Mouse (Mus musculus) erythroid progenitor cell, adult 5-6 weeks (primary cell): Measurements from ENCODE around the gene Cwh43. TPM values are rescaled to one million over a fixed set of nuclear protein-coding genes. Genes with fewer than 3 reads are reported as not detected.

Experiments
- ATAC-seq: replicated peaks from 2 replicates; pipeline ENCODE4 v1.8.0; 2016; ENCODE audit warnings: moderate number of reproducible peaks, mild to moderate bottlenecking, moderate TSS enrichment, inconsistent platforms; ENCODE audit not compliant: poor library complexity, low FRiP score, severe bottlenecking
- total RNA-seq, 2 experiments: library from RNA; stranded (forward) in 1 of 2; stranded (reverse) in 1 of 2; fragments of 150-400 nt in 1 of 2; fragments of 186-747, 209-891 nt in 1 of 2; gene quantifications; 2 replicates each; pipeline versions ENCODE4 v1.2.3 to v1.2.4; 2015 to 2017; ENCODE audit warnings: low replicate concordance in 2 of 2

Cwh43 gene
- total RNA-seq, 2 experiments from 2014 or later = not detected

DNA sequence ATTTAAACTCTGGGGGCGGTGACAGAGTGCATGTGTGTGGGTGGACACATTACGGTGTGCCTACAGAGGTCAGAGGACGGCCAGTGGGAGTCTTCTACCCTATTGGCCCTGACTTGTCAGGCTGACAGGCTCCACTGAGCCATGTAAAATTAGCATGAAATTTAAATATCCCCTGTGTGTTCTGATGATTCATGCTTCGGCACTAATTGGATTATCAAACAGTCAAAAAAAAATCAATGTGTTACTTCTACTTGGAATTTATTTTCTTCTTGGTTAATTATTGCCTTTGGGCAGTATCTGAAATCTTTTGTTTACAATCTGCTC is 22.3 kb upstream of the Cwh43 start:
- no peak for ATAC-seq

DNA sequence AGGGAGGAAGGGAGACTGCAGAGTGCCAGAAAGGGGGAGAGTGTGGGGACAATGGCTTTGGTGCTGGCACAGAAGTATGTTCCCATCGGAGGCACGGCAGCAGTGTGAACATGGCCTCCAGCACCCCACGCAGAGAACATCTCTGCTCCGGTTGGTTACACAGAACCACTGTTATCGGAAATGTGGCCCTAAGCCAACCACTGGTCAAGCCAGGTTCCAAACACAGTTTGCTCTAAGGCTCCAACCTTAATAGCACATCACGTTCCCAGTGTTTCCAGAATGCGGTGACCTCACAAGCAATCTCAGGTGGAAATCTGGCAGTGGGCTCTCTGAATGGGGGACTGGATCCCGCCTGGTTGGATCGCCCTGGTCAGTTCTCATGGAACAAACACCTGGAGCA is 12.8 kb upstream of the Cwh43 start:
- ATAC-seq = no peak

DNA sequence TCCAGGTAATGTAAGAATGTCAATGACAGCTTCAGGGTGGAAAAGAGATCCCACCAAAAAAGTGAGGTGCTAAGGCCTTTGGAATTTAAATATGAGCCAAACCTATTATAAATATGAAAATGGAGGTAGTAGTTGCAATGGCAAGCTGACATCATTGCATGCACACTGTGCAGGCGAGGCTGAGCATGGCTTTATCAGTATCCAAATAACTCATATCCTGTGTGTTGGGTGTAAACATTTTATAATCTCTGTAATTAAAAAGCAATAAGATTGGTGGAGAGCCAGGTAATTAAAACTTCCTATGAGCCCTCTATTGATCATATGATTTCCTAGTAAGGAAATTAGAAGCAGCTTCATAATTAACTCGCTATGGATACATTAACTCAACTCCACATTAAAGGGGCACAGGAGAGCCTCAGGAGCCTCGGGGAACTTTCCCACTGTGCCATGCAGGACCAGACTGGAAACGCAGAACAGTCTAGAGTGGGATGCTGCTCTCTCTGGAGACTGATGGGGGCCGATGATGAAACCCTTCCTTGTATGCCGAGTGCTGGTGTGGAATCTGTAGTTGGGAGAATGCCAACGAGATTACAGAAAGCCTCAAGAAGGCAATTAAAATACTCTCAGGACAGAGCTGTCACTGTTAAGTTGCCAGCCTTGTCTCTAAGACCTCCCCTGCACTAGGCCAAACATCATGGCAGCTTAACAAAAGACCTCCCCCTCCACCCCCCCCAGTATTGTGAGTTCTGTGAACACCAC is 5.9 kb upstream of the Cwh43 start:
- ATAC-seq = no peak

DNA sequence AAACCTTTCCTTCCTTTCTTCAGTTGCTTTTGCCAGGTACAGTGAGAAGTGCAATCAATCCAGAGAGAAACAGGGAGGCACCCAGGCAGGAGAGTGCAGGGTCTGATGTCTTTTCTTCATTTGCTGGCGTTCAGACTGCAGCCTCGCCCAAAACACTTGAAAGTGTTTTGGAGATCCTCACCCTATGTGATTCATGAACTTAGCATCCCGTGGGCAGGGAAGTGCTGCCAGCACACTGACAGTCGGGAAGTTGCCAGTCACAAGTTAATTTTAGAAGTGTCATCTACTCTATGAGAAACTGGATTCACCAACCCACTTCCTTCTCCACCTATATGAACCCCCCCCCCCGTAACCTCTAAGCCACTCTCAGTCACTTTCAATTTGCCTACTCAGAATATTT is 4.5 kb upstream of the Cwh43 start:
- ATAC-seq = no peak

DNA sequence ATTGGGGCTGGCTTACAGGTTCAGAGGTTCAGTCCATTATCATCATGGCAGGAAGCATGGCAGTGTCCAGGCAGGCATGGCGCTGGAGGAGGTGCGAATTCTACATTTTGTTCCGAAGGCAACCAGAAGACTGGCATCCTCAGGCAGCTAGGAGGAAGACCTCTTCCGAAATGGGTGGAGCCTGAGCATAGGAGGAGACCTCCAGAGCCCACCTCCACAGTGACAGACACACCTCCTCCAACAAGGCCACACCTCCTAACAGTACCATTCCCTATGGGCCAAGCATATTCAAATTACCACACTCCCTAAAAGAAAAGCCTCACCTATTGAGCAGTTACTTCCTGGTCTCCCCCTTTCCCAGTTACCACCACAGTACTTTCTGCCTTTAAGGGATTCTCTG is 3.0 kb upstream of the Cwh43 start:
- ATAC-seq = no peak

DNA sequence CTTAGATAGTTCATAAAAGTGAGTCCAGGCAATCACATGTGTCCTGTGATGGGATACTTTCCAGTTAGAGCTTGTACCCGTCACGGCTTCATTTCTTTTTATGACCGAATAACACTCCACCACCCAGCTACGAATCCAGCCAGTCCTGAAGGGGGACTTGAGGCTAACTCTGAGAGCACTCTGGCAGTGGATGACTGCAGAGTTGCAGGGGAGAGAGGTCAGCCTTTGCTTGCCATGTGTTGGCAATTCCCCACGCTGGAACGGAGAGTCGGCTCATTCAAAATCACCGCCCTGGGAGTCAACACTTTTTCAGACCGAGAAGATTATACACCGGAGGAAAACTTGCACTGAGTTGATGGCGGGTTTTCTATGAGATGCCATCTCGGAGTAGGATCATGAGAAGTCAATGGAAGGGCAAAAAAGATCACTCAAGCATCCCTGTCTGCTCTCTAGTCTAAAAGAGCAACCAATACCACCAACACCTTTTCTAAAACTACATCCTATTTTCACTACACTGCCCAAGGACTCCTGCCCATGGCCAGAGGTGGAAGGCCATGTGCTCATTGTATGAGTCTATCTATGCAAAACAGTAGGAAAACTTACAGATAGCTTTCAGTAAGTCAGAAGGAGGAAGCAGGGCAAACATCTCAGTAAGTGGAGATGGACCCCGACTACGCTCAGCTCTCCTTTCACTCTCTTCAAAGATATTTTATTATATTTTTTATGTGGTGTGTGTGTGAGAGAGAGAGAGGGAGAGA is 2.4 kb upstream of the Cwh43 start:
- ATAC-seq = no peak

DNA sequence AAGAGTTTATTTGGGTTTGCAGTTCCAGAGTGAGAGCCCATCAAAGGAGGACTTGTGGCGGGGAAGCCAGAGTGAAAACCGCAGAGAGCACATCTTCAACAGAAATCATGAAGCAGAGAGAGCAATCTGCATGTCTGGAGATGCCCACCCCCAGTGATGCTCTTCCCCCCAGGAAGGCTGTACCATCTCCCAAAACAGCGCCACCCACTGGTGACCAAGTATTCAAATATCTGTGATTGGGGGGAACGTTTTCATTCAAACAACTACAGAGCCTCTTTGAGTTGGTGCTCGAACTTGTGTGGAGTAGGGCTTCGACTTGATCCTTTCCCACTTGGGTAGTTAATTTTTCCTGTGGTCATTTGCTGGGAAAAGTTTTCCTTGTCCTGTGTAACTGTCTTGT is 1.1 kb upstream of the Cwh43 start:
- ATAC-seq = no peak

DNA sequence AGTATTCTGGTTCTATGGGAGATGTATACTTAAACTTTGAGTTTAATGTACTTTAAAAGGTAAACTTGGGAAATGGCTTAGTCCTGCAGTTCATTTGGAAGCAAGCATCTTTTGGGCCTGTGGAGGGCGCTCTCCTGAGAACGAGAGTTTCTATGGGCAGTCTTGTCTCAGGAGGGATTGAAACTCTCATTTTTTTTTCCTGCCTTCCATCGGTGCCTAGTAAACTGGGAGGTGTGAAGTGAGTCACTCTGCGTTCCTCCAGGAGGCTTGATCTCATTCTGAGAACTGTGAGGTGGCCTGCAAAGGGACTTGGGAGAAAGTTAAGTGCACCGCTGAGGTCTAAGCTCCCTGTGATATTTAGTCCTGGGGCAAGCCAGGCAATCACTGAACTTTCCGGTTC is 986 bp downstream of the Cwh43 start:
- no peak for ATAC-seq

DNA sequence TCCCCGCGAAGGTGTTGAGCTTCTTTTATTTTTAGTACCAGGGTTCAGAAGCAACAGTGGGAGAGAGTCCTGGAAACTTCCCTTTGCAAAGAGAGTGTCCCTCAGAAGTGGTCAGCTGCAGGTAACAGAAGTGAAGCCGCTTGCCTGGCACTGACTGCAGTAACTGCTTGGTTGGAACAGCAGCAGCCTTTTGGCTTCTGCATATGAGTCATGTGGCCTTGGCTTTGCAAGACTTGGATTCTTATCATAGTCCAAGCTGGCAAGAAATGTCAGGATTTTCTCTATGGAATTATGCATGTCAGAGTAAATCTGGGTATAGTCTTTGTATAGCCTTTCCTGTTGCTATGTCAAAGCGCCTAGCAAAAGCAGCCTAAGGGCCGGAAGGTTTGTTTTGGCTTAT is 4.1 kb downstream of the Cwh43 start:
- ATAC-seq = no peak

DNA sequence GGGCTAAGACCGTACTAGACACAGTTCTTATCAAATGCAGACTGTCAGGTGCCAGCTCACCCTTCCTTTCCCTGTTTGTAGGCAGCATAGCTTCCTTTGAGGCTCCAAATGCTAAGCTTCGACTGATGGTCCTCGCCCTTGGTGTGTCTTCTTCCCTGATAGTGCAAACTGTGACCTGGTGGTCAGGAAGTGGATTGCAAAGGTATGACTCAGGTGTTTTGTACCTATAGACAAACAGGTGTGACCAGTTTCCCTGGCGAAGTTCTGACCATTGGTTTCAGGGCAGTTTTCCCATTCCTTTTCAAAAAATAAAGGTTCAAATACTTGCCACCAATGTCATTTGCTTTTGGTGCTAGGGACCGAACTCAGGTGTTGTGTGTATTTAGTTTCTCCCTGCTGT is 5.9 kb downstream of the Cwh43 start:
- no peak for ATAC-seq

DNA sequence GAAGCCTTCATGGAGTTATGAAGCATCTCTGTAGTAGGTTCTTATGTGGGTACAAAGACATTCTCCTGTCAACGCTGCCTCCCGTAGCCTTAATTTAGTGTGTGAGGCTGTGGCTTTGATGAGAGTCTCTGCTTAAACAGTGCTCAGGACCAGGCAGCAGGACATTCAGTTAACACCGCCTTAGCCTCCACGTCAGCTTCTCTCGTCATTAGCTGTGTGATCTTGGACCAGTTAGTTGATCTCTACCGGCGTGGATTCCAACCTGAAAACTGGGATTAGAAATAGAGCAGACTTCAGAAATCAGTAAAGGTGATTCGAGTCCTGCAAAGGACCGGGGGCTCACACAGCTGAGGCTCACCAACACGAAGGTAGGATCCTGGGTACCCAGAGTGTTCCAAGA is 8.3 kb downstream of the Cwh43 start:
- no peak for ATAC-seq

DNA sequence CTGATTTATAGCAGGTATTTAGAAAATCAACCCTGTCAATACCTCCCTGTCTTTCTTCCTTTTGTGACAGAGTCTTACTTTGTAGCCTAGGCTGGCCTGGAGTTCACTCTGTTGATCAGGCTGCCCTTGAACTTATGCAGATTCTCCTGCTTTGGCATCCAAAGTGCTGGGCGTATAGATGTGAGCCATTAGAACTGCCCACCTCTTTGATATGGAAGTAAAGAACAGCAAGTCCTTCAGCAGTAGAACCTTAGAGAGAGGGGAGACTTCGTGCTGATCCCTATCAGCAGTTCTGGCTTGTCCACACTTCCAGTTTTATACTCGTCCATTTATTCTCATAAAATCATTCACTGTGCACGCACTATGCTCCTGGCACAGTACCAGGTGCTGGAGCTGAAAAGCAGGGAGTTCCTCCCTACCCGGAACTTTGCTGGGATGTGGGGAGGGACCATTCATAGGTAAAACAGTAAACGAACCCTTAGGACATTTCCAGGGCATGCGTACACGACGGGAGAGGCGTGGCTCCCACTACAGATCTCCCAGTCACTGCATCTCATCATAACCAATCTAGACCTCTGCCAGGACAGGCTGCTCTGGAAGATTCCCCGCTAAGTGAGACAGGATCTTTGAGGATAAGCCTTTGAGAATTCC is 13.3 kb downstream of the Cwh43 start:
- no peak for ATAC-seq

DNA sequence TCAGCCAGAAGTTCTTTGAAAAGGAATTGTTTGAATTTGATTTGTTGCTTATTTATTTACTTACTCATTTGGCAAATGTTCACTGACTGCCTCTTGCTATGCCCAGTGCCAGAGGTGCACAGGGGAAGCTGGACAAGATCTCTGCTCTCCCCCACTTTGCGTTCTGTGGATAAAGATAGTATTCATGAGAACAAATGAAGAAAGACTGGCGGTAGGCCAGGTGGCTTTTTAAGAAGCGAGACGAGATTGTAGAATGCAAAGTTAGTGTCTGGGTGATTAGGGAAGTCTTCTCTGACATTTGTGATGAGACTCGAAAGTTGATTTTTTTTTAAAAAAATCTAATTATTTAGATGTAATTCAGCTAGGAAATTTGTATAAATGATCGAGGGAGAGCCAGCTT is 20.9 kb downstream of the Cwh43 start:
- no peak for ATAC-seq

DNA sequence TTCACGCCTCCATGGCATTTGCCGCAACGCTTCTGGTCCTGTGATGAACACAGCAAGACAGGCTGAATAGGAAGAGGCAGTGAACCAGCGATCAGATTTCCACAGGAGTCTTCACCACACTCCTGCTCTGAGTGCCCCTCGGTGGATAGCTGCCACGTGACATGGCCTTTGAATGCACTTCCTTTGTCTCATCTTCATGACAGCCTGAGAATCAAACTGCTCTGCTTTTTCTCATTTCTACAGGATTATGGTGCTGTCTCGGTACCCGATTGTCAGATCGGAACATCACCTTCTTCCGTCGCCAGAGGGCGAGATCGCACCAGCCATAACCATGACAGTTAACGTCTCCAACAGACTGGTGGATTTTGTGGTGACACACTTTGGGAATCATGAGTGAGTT is 25.7 kb downstream of the Cwh43 start:
- no peak for ATAC-seq

DNA sequence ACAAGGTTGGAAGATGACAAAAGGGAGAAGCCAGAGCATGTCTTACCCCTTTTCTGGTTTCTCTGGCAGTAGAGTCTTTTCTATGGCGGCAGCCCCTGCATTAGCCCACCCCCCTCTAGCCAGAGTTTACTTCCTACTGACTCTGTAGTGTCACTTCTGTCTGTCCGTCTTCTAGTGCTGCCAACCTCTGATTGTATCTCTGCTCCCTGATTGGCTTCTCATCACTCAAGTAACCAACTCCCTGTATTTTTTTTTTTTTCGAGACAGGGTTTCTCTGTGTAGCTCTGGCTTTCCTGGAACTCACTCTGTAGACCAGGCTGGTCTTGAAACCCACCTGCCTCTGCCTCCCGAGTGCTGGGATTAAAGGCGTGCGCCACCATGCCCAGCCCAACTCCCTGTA is 26.9 kb downstream of the Cwh43 start:
- ATAC-seq = no peak

DNA sequence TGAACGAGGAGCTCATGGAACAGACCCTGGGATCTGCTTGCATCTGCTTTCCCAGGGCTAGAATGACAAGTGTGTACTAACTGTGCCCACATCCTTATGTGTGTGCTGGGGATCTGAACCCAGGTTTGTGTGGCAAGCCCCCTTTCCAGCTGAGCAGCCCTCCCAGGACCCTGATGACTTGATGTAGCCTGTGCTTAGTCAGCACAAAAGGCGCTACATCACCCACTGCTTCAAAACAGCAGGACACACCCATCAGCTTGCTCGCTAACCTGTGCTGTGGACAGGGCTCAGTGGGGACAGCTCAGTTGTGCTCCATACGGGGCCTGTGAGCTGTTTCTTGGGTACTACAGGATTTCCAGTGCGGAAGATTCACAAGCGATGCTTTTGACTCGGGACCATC is 28.9 kb downstream of the Cwh43 start:
- no peak for ATAC-seq

DNA sequence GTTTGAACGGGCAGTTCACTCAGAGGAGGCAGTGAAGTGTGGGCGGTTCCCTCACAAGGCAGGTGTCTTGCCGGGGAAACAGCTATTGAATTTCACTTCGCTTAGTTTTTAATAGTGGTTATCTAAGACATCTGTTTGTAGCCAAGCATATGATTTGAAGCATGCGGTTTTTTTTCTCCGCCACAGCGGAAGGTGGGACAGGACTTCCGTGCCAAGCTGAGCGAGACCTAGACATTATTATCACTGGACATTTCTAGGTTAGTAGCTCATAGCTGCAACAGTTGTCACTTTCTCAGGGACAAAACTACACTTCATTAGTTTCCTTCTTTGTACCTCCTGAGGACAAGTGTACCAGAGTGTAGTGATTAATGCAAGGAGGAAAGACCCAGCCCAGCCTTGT is 36.3 kb downstream of the Cwh43 start:
- ATAC-seq = no peak

DNA sequence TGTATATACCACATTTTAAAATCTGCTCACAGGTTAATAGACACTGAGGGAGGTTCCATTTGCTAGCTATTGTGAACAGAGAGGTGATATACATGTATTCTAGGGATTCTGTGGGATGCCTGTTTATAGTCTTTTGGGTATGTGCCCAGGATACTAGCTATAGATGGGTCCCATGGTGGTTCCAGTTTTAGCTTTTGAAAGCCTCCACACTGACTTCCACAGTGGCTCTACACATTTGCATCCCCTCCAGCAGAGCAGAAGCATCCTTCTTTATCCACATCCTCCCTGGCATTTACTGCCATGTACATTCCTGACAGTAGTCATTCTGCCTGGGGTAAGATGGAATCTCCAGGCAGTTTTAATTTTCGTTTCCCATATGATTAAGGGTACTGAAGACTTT is 44.4 kb downstream of the Cwh43 start:
- no peak for ATAC-seq

DNA sequence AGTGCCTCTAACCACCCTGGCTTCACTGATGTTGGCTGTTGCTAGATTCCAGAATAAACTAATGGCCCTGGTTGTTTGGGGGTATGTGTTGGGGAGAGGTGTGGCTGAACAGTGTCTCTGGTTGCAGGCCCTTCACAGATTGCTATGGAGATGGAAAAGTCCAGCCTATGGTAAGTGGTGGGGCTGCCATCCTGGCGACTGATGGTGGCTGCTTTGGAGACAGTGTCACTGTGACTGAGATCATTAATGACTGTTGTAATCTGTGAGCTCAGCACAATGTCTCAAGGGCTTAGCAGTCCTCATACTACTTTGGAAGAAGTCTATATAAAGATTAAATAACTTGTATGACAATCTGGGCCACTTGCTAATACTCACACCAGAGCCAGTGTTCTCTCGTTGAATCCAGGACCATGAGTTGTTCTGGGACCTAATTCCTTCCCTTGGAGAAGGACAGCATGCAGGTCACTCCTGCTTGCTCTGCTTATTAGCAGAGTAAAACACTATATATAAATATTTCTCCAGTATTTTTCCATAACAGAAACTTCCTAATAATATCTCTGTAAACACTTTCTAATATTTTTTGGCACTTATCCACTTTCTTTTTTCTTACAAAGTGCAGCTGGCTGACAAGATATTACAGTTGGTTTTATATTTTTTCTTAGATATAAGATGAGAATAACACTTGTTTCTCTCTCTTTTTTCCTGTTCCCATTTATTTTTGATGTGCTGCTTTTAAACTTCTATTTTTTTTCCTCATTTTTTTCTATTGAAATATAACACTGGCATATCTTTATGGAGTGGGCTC is 48.8 kb downstream of the Cwh43 start:
- no peak for ATAC-seq

DNA sequence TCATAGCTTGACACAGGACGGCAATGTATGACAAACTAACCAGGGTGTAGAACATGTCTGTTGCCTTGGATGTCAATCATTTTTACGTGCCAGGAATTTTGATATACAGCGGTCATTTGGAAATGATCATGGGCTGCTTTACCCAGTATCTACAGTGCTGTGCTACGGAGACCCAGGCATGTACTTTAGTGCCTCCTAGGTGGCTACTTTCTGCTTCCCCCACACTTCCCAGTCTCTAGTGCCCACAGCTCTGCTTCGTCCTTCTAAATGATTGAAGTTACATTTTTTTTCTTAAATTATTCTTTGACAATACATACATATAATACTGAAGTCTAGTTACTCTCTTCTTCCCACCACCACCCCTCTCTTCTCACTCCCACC is 49.4 kb downstream of the Cwh43 start:
- no peak for ATAC-seq
